Mouse (Mus musculus): ENCODE data around the gene Lgi1.

Gene Lgi1

DNA sequence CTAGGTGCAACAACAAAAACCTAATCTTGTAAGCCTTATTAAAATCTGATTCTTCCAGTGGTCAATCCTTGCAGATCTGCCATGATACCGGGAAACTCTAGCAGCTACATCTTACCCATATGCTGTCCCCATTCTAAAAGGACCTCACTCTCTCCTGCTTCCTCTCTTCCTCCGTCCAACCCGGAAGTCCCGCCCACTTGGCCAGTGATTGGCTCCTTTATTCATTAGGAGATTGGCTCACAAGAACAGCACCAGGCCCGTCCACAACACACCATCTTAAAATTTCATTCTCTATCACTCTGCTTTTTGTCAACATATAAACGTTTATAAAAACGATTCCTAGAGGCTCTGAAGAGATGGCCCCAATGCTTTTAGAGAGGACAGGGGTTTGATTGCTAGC is 61.5 kb downstream of the Lgi1 start:
- DNase-seq (ENCODE audit: low spot score) = no peak

DNA sequence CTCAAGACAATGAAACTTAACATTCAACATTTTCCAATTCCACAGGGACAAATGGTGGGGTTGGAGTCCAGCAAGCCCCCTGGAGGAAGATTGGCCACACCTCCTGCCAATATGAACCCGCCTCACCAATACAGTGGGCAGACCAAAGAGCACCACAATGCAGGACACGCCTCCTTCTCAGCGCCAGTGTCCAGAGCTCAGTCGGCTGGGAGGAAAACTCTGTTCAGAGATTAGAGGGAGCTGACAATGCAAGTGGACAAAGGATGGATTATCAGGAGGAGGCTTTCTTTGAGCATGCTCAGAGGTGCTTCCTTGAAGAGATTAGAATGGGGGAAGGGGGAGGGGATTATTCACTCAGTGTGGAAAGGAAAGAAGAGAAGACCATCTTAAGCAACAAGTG is 62.7 kb downstream of the Lgi1 start:
- DNase-seq (ENCODE audit: low spot score) = no peak

DNA sequence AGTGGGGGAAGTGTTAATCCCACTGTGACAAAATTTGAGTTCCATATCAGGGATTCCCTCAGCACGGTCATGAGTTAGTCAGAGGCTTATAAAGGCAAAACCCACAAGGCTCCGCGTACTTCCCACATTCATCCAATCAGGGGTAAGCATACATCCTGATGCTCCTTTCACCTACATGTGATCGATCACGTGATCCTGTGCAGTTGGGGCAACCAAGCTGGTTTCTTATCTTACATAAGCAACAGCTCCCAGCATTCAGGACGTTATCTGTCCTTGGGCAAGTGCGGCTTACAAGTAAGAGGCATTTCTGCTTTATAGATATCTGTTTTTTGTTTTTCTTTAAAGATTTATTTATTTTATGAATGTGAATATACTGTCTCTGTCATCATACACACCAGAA is 63.7 kb downstream of the Lgi1 start:
- DNase-seq (ENCODE audit: low spot score) = no peak

DNA sequence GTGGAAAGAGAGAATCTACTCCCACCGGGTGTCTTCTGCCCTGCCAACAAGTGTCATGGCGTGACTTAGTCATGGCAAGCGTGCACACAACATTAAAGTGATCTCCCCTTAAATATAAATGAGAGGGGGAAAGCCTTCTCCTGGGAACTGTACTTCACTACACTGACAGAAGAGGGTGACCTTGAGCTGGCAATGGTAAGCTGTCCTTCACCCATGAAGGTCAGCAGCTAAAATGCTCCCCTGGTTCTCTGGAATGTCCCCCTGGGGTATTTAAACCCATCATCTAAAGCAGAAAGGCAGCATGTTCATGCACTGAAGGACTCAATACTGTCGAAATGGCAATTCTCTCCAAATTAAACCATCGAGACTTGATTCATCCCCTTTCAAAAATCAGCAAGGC is 64.9 kb downstream of the Lgi1 start:
- DNase-seq (ENCODE audit: low spot score) = no peak

DNA sequence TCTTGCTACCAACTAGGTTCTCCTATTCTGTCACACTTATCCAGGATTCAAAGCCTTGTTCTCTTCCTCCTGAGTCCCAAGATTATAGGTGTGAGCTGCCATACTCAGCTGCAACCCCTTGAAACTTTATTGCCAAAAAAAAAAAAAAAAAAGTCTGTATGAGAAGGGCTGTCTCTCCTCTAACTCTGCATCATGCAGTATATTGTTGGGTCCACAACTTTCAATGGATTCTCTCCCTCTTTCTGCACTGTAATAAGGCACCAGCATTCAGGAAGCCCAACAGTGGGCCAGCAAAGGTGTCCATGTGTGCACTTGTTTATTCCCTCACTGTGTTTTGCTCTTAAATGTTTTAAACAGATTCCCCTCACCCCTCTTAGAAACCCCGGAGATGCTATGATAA is 66.7 kb downstream of the Lgi1 start:
- no peak for DNase-seq (ENCODE audit: low spot score)

DNA sequence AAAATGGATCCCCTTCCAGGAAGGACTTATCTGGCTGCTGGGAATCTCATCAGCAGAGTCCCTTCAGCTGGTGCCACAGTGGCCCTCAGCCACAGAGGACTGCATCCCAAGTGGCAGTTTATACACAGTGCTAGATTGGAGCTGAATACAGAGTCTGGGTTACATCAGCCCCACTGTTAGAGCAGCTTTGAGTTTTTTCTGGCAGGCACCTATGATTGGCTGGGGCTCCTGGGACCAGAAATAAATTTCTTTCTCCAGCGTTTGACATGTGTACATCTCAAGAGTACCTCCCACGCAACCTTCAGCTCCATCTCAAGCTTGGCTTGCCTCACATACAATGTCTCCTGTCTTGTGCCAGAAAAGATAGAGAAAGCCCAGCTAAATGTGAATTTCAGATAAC is 67.9 kb downstream of the Lgi1 start:
- DNase-seq (ENCODE audit: low spot score) = no peak

DNA sequence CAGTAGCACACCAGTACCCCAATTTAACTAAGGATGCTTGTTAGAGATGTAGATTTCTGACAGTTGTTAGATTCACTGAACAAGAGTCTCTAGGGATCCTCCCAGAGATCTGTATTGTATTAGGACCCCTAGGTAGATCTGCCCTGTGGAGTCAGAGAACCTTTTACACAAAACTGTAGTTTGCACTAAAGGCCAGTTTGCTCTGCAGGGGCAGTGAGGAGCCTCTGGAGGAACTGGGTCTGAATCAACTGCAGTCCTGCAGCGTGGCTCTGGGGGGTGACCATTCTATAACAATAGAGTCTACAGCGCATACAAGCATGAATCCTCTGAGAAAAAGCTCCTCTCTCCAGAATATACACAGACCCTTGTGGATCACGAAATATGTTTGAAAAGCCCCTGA is 68.5 kb downstream of the Lgi1 start:
- no peak for DNase-seq (ENCODE audit: low spot score)

DNA sequence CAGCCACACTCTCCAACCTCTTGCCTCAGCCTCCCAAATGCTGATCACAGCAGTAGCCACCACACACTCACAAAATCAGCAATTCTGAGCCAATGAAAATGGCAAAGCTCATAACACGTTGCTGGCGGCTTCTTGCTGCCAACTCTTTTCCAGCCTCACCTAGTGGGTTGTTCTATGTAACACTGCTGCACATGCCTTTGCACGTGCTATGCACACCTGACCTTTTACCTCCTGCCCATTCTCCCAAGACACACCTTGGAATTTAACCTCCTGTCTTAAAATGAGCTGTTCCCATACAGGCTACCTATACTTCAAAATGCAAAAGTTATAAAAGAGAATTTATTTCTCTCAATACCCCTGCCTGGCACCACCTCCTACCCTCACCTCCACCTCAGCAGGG is 72.2 kb downstream of the Lgi1 start:
- DNase-seq (ENCODE audit: low spot score) = no peak

DNA sequence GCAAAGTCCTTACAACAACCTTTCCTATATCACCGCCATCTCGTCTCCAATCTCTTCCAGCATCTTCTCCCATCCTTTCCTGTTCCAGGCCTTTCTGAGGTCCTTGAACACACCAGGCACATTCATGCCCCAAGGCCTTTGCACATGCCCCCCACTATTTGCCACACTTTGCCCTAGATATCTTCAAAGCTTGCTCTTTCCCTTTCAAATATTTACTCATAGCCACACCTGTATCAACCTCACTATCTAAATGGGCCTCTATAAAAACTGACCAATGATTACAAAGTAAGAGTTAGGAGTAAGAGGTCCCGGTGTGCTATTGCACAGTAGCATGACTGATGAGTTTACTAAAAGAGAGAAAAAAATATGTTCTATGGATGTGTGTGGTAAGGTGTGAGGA is 73.0 kb downstream of the Lgi1 start:
- DNase-seq (ENCODE audit: low spot score) = no peak

DNA sequence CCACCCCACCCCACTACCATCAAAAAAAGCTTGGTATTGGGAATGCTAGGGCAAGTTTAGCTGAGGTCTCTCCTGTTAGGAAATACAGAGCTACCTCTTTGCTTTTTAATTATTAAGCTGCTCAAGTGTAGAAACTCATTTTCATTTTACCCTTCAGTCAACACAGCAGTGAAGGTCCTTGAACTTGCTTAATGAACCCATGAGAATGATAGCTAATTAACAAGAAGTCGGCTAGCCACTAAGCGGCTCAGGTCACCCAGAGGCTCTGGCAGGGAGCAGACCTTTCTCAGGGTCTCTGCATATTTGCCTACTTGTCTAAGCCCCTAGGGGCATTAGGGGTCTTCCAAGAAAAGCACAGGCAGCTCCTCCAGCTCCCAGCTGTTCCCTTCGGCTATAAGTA is 75.4 kb downstream of the Lgi1 start:
- no peak for DNase-seq (ENCODE audit: low spot score)

DNA sequence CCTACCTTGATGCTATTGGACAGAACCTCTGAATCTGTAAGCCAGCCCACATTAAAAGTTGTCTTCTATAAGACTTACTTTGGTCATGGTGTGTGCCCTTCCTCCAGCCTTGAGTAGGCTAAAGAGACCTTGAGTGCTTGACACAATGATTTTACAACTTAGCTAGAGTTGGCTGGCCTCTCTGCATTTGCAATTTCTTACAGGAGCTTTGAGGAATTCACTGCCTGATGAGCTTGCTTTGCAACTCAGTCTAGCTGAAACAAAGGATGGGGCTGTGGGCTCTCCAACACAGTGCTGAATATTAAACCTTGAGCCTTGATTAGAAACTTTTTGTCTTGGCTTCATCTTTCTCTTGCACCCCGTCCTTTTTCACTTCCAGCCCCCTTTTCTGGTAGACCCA is 78.9 kb downstream of the Lgi1 start:
- DNase-seq (ENCODE audit: low spot score) = no peak

DNA sequence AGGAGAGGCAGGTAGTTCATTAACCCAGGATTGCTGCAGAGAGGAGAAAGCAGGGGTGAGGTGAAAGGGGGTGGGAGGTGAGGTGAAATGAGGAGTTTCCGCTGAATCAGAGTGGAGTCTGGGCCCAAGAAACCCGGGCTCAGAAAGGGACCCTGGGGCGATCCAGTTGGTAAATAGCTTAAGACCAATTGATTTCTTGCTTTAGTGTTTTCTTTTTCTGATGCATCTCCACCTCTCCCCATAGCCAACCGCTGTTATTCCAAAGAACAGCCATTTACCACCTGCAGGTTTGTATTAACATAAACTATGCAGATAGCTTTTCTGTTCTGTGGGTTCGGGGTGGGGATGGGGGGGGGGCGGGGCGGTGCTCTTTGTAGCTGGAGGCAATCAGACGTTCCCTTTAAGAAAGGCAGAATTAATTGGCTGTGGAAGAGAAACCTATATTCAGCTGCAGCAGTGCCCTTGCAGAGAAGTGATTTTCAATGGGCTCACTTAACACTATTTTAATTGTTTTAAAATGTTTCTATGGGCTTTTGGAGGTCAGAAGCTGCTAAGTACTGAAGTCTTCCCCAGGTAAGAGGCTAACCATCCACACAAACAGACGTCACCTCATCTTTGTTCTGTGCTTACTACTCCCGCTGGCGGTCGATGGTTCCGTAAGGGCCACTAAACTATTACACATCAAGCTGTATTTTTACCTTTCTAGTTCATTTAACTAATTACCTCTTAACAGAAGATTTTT is 84.1 kb downstream of the Lgi1 start:
- DNase-seq (ENCODE audit: low spot score) = no peak

DNA sequence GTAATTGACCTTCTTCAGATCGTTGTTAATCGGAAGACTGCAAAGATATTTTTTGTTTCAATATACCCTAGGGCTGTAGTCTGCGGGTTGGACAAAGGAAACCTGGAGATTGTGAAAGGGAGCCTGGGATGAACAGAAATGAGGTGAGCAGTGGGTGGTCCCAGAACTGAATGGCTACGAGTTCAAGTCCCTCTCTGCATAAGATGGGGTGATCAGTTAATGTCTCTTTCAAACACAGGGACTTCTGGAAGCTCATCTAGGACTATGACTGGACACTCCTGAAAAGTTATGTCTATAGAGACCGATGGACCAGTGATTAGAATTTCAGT is 84.6 kb downstream of the Lgi1 start:
- no peak for DNase-seq (ENCODE audit: low spot score)

DNA sequence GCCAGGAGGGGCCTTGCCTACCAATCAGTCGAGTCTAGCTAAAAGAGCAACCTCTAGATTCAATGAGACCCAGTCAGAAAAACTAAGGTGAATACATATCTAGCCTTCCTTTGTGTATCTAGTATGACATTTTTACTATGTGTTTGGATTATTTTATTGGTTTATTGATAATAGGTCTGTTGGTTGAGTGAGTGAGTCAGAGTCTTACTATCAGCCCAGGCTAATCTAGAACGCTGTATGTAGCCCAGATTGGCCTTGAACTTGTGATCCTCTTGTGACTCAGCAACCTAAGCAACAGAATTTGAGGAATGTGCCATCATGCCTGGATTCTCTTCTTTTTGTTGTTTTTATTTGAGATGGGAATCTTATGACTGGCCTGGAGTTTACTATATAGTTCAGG is 86.9 kb downstream of the Lgi1 start:
- DNase-seq (ENCODE audit: low spot score) = no peak

DNA sequence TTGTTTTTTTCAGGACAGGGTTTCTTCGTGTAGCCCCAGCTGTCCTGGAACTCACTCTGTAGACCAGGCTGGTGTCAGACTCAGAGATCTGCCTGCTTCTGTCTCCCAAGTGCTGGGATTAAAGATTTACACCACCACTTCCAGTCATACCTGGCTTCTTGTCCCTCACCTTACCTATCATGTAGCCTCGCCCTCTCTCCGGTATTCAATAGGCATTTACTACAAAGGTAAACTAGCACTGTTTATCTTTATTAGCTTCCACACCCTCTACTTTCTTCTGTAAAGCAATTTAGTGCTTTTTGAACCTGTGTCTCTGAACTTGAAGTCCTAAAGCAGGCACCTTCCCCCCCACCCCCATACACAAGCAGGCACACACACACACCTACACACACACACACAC is 87.4 kb downstream of the Lgi1 start:
- DNase-seq (ENCODE audit: low spot score) = no peak

DNA sequence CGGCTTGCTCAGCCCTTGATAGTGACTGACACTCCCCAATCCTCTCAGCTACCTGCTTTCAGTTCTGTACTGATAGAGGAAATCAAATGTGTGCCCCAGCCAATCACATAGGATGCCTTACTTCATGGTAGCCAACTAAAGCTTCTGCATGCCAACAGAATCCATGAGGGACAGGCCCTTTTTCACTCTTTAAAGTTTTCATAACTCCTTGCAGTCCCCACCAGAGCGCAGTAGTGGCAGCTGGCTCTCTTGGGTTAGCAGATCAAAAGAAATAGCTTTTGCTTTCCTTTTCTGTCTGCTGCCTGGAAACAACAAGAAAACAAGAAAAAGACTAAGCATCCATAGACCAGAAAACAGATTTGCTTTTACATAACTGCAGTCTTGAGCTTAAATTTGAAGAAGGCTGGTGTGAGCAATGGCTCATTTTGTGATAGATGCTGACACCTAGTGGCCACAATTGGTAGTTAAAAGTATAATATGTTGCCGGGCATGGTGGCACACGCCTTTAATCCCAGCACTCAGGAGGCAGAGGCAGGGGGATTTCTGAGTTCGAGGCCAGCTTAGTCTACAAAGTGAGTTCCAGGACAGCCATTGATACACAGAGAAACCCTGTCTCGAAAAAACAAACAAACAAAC is 88.3 kb downstream of the Lgi1 start:
- DNase-seq (ENCODE audit: low spot score) = no peak

DNA sequence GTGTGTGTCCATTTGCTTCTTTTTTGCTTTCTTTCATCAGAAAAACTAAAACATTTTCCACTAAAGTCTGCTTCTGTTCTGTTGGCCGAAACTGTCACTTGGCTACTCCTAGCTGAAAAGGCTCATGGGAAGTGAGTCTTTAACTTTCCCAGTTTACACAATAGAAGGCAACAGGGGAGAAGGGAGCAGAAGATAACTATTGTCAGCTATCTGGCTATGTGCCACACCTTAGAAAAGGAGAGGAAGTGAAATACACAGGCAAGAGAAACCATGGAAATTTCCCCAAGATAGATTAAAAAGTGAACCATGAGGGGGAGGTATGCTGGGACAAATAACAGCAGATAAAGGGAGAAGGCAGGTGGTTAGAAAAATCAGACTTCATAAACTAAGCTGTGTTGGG is 89.9 kb downstream of the Lgi1 start:
- no peak for DNase-seq (ENCODE audit: low spot score)

DNA sequence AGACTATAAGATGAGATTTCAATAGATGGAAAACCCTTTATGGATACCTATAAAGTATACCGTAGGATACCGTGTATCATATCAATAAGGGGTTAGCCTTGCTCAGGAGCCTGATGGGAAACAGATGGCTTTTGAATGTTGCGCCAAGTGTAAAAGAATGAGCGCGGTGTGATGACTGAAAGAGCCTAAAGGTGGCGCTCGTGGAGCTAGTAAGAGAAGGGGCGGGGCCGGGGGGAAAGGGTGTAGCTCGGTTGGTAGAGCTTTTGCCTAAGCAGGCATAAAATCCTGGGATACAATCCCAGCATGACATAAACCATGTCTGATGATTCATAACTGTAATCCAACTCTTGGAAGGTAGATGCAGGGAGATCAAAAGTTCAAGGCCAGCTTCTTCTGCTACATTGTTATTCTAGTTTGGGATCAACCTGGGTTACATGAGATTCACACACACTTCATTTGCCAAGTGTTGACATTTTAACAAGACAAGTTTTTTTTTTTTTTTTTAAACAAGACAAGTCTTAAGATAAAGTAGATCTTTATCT is 90.6 kb downstream of the Lgi1 start:
- DNase-seq (ENCODE audit: low spot score) = no peak

DNA sequence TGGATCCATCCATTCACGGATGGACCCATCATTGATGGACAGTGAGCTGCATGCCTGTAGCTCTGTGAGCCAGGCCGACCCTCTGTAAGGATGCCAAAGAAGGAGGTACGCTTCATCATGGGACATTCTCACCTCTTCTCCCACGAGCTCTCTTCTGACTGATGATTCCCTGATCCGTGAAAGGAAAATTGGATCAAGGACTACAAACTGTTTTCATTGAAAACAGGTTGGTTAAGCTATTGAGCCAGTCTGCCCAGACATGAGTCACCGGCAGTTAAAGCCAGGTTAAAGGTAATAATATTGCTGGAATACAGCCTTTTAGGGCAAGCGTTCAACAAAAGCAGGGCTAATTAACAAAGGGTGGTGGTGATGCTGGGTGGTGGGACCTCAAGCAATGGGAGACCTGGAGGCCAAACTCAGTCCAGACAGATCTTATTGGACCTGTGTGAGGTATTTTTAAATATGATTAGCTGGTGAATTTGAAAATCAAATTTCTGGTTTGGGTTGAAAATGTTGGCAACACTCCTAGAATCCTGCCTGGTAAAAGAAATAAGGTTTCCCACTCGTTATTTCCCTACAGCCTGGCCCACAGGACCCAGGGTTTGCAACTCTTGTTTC is 92.0 kb downstream of the Lgi1 start:
- no peak for DNase-seq (ENCODE audit: low spot score)

DNA sequence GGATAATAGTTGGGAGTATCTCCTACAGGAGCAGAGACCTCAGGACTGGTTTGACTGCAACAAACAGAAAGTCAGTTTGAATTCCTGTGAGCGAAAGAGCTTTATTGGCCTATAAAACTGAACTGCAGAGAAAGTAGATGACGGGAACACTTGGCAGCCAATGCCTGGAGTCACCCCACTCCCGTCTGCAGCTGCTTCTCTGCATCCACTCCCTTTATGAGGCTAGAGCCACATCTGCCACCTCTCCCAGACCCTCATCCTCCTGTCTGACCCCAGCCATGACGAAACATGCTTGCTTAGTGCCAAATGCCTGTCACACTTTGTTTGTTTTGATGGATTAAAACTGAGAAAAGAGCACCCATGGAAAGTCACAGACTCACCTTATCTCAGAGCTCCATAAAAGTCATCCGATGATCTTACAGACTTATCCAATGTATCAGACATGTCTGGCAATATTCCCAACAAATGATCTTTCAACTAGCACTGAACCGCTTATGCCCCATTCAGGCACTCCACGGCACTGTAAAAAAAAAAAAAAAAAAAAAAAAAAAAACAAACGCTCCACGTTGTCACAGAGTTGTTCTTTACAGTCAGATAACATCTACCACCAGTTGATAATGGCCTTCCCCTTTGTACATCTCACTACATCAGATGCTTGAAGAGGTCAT is 93.8 kb downstream of the Lgi1 start:
- no peak for DNase-seq (ENCODE audit: low spot score)

DNA sequence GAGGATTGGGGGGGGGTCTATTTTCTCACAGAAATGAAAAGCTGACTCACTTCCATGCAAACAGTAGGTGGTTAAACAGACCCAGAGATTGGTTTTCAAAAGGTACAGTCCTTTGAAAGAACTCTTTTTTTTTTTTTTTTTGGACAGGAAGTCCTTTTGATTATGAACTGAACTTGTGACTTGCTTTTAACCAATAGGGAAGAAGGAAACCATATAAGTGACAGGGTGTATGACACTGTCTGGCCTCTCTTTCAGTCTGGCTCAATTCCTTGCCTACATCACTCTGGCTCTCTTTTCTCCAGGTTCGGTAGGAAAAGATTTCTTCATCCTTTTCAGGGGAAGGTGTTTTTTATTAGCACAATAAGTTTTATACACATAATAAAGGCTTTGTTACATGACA is 95.0 kb downstream of the Lgi1 start:
- DNase-seq (ENCODE audit: low spot score) = no peak

All from urinary bladder, postnatal 25 days (tissue).